Mouse (Mus musculus) stomach, postnatal 0 days (tissue): ENCODE data around the gene Cenpf. TPM values are rescaled to one million over a fixed set of nuclear protein-coding genes. Genes with fewer than 3 reads are reported as not detected.

Source experiments
- ATAC-seq: fragments of 200-750 bp; cut with Nextera tagmentation; 2 replicates; pipeline ENCODE4 v1.8.0; 2017; ENCODE audit not compliant: low FRiP score, low TSS enrichment
- DNase-seq: peaks from one replicate; pipeline ENCODE4 v3.0.0-alpha.2; 2016; ENCODE audit warnings: low spot score
- H3K27ac ChIP-seq: fragments of 300-500 bp; sonication (generic); replicated peaks from 2 replicates; pipeline ENCODE4 v1.5.1; 2014; ENCODE audit warnings: mild to moderate bottlenecking, control low read depth
- H3K27me3 ChIP-seq: fragments of 300-500 bp; sonication (generic); 2 replicates; pipeline ENCODE4 v1.6.1; 2014; ENCODE audit warnings: low read length; ENCODE audit not compliant: control insufficient read depth, insufficient read depth
- H3K36me3 ChIP-seq: fragments of 300-500 bp; sonication (generic); 2 replicates; pipeline ENCODE4 v1.6.1; 2014; ENCODE audit warnings: low read length, mixed read lengths; ENCODE audit not compliant: control insufficient read depth, insufficient read depth
- H3K4me1 ChIP-seq: fragments of 300-500 bp; sonication (generic); replicated peaks from 2 replicates; pipeline ENCODE4 v1.6.1; 2014; ENCODE audit warnings: antibody characterized with exemption; ENCODE audit not compliant: control insufficient read depth, insufficient read depth
- H3K4me2 ChIP-seq: fragments of 300-500 bp; sonication (generic); replicated peaks from 2 replicates; pipeline ENCODE4 v1.6.1; 2014; ENCODE audit warnings: low read depth, mild to moderate bottlenecking, control low read depth, moderate library complexity
- H3K4me3 ChIP-seq: fragments of 300-500 bp; sonication (generic); 2 replicates; pipeline ENCODE4 v1.5.1; 2014; ENCODE audit warnings: low read depth, low read length, control low read depth
- H3K9ac ChIP-seq: fragments of 300-500 bp; sonication (generic); 2 replicates; pipeline ENCODE4 v1.6.1; 2014; ENCODE audit warnings: mild to moderate bottlenecking, low read length, control low read depth, mixed read lengths
- H3K9me3 ChIP-seq: fragments of 300-500 bp; sonication (generic); 2 replicates; pipeline ENCODE4 v1.6.1; 2016; ENCODE audit warnings: low read length; ENCODE audit not compliant: control insufficient read depth
- CTCF ChIP-seq: IDR thresholded peaks from 2 replicates; pipeline ENCODE4 v1.5.1; 2016; ENCODE audit warnings: antibody characterized with exemption, low read depth, mild to moderate bottlenecking, moderate library complexity
- EP300 ChIP-seq: optimal IDR thresholded peaks from 2 replicates; pipeline ENCODE3; 2016; ENCODE audit warnings: antibody characterized with exemption
- WGBS: fragments of 180-500 bp; shearing (Covaris S2); extraction: QIAGEN DNeasy Blood & Tissue Kit; methylation state at CpG from one replicate; pipeline ENCODE4 v1.1.7; 2014; 5-methylcytosine and 5-hydroxymethylcytosine counted together
- polyA plus RNA-seq: library from polyadenylated mRNA; unstranded; fragments of >200 nt; fragmentation: Nextera tagmentation; extraction: Ambion mirVana; gene quantifications from 2 replicates; pipeline ENCODE4 v1.2.1, GENCODE M21; 2015

Cenpf gene
- polyA plus RNA-seq, 1 experiment from 2014 or later: 21.7 TPM

DNA sequence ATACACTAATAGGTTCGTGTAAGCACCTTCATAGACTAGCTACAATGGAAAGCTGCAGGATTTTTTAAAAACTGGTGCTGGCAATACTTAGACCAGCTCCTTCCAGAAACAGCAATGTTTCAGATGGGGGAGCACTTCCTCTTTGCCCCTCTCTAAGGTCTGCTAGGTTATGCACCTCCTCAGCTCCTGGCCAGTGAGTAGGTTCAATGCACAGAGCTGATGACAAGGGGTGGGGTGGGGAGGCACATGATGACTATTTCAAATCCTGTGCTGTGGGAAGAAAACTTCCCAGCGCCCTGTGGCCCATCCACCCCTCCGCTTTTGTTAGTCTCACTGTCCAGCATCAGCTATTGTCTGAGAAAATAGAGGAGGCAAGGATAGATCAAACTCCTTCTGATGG, 79.8 kb downstream of the Cenpf start:
- no peaks in the 10 kb centered on the region for H3K27me3 ChIP-seq
- DNase-seq (no peak), ATAC-seq (no peak)
- no peaks in the 10 kb centered on the region for H3K36me3 ChIP-seq
- 77% methylated on average over 3 of the region's 3 CpGs for WGBS
- no peak overlapping the region for H3K27ac ChIP-seq
- H3K9ac ChIP-seq: no peak overlapping the region
- no peak overlapping the region for H3K4me3 ChIP-seq
- no peaks in the 10 kb centered on the region for H3K4me1 ChIP-seq
- no peak overlapping the region for H3K4me2 ChIP-seq
- no peak for TF ChIP-seq EP300
- no peak for TF ChIP-seq CTCF
- no peaks in the 10 kb centered on the region for H3K9me3 ChIP-seq

- no peaks in the 10 kb centered on the region for H3K27me3 ChIP-seq
- DNase-seq (no peak), ATAC-seq (no peak)
- no peak for TF ChIP-seq CTCF
- no peak for TF ChIP-seq EP300
- WGBS: 87% methylated on average over 8 of the region's 8 CpGs
- H3K4me1 ChIP-seq: no peaks in the 10 kb centered on the region
- no peaks in the 10 kb centered on the region for H3K9me3 ChIP-seq
- H3K9ac ChIP-seq: no peak overlapping the region
- no peak overlapping the region for H3K4me3 ChIP-seq
- H3K4me2 ChIP-seq: no peak overlapping the region
- no peaks in the 10 kb centered on the region for H3K36me3 ChIP-seq
- H3K27ac ChIP-seq: no peak overlapping the region
Measured at GRCm38 (mm10) chr1:189605598-189606126, 82.2 kb downstream of the Cenpf start.

DNA sequence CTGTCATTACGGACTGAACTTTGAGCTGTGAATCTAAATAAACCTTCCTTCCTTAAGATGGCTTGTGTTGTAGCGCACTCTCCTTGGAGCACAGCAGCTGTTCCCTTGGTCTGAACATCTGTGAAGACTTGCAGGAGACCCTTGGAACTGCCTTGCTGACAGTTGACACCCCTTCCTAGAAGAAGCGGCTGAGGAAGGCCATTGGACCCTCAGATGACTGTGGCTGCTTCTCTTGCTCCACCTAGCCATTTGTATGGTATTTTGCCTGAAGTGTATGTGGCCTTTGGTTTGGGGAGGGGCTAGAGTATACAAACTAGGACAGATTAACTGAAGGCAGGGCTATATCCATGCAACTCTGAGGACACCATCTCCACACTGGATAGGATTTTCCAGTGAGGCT, 90.8 kb downstream of the Cenpf start:
- H3K9ac ChIP-seq: no peak overlapping the region
- no peak overlapping the region for H3K4me3 ChIP-seq
- ATAC-seq: no peak
- H3K4me2 ChIP-seq: no peak overlapping the region
- no peaks in the 10 kb centered on the region for H3K36me3 ChIP-seq
- H3K27me3 ChIP-seq: no peaks in the 10 kb centered on the region
- no peaks in the 10 kb centered on the region for H3K4me1 ChIP-seq
- DNase-seq: no peak
- TF ChIP-seq CTCF: no peak
- no peak for TF ChIP-seq EP300
- 82% methylated on average over 3 of the region's 3 CpGs for WGBS
- no peak overlapping the region for H3K27ac ChIP-seq
- no peaks in the 10 kb centered on the region for H3K9me3 ChIP-seq

Other genes with a start within 250 kb of the Cenpf start
- gene Ptpn14, start 40.2 kb upstream of the Cenpf start, polyA plus RNA-seq: 4.5 and 5.3 TPM in 2 replicates
- gene Smyd2, start 234.3 kb upstream of the Cenpf start, polyA plus RNA-seq: 59.0 and 61.7 TPM in 2 replicates